Mouse (Mus musculus): ENCODE measurements at regions not wholly inside any gene's neighbourhood (a gene's known extent, or its start where the extent isn't known, plus 50 kb on each side); places are given as distances from the start of the nearest gene placed in this dataset.

GRCm38 (mm10) chr3:29812480-29813240, 730.8 kb downstream of the Egfem1 start:
- Histone ChIP-seq H3K36me3 (no peaks in the 10 kb centered on the region), H3K9ac (replicated peaks) (no peak overlapping the region), H3K27me3 (no peaks in the 10 kb centered on the region), H3K9me3 (no peaks in the 10 kb centered on the region), H3K4me2 (replicated peaks) (peak overlapping the region; percentile 33), H3K4me1 (replicated peaks) (no peaks in the 10 kb centered on the region), H3K27ac (no peak overlapping the region), H3K4me3 (replicated peaks) (peak overlapping the region; percentile 14; the same call in 1 of the 2 replicates)
- peak; percentile 77 for ATAC-seq
- WGBS = 42% methylated on average over 14 of the region's 14 CpGs

GRCm38 (mm10) chr3:29806046-29806445, 724.2 kb downstream of the Egfem1 start:
- WGBS = 87% methylated on average over 2 of the region's 2 CpGs

GRCm38 (mm10) chr3:29803456-29803855, 721.6 kb downstream of the Egfem1 start:
- no peak overlapping the region for H3K9ac ChIP-seq (replicated peaks)
- no peak overlapping the region for H3K27ac ChIP-seq
- no peak for ATAC-seq
- no peaks in the 10 kb centered on the region for H3K27me3 ChIP-seq
- no peaks in the 10 kb centered on the region for H3K9me3 ChIP-seq
- no peak overlapping the region for H3K4me2 ChIP-seq (replicated peaks)
- no peaks in the 10 kb centered on the region for H3K36me3 ChIP-seq
- no peak overlapping the region for H3K4me3 ChIP-seq (replicated peaks)
- peaks cover 4% of the 10 kb centered on the region; the same call in 1 of the 2 replicates for H3K4me1 ChIP-seq (replicated peaks)
- 47% methylated on average over 5 of the region's 5 CpGs for WGBS

More at GRCm38 (mm10) chr3:29806046-29806445, 724.2 kb downstream of the Egfem1 start:
- no peaks in the 10 kb centered on the region for H3K36me3 ChIP-seq
- H3K4me3 ChIP-seq (replicated peaks) = no peak overlapping the region
- H3K27ac ChIP-seq = no peak overlapping the region
- H3K4me1 ChIP-seq (replicated peaks) = peaks cover 3% of the 10 kb centered on the region; the same call in 1 of the 2 replicates
- no peak overlapping the region for H3K4me2 ChIP-seq (replicated peaks)
- no peak overlapping the region for H3K9ac ChIP-seq (replicated peaks)
- ATAC-seq = no peak
- no peaks in the 10 kb centered on the region for H3K9me3 ChIP-seq
- H3K27me3 ChIP-seq = no peaks in the 10 kb centered on the region

GRCm38 (mm10) chr3:29801081-29801480, 719.3 kb downstream of the Egfem1 start:
- Histone ChIP-seq H3K9me3 (no peaks in the 10 kb centered on the region), H3K4me3 (replicated peaks) (no peak overlapping the region), H3K27me3 (no peaks in the 10 kb centered on the region), H3K27ac (no peak overlapping the region), H3K36me3 (no peaks in the 10 kb centered on the region), H3K4me2 (replicated peaks) (no peak overlapping the region), H3K9ac (replicated peaks) (no peak overlapping the region), H3K4me1 (replicated peaks) (peaks cover 4% of the 10 kb centered on the region; the same call in 1 of the 2 replicates)
- WGBS = 51% methylated on average over 3 of the region's 3 CpGs
- peak; percentile 53; the same call in 1 of the 2 replicates for ATAC-seq

GRCm38 (mm10) chr3:29774365-29774764, 692.5 kb downstream of the Egfem1 start:
- H3K27me3 ChIP-seq = no peaks in the 10 kb centered on the region
- no peak overlapping the region for H3K4me2 ChIP-seq (replicated peaks)
- no peaks in the 10 kb centered on the region for H3K4me1 ChIP-seq (replicated peaks)
- no peaks in the 10 kb centered on the region for H3K36me3 ChIP-seq
- H3K4me3 ChIP-seq (replicated peaks) = no peak overlapping the region
- H3K9me3 ChIP-seq = no peaks in the 10 kb centered on the region
- H3K27ac ChIP-seq = no peak overlapping the region
- 74% methylated on average over 3 of the region's 3 CpGs for WGBS
- ATAC-seq = no peak
- H3K9ac ChIP-seq (replicated peaks) = no peak overlapping the region

GRCm38 (mm10) chr3:29771194-29771593, 689.4 kb downstream of the Egfem1 start:
- no peaks in the 10 kb centered on the region for H3K4me1 ChIP-seq (replicated peaks)
- no peak overlapping the region for H3K4me3 ChIP-seq (replicated peaks)
- ATAC-seq = no peak
- H3K27ac ChIP-seq = no peak overlapping the region
- no peak overlapping the region for H3K4me2 ChIP-seq (replicated peaks)
- H3K9ac ChIP-seq (replicated peaks) = no peak overlapping the region
- H3K36me3 ChIP-seq = no peaks in the 10 kb centered on the region
- H3K9me3 ChIP-seq = no peaks in the 10 kb centered on the region
- no peaks in the 10 kb centered on the region for H3K27me3 ChIP-seq
- 81% methylated on average over 1 of the region's 1 CpGs for WGBS

- WGBS = 68% methylated on average over 5 of the region's 5 CpGs
Observed at GRCm38 (mm10) chr3:29768592-29768991, 686.8 kb downstream of the Egfem1 start.

GRCm38 (mm10) chr3:29764021-29764420, 682.2 kb downstream of the Egfem1 start:
- Histone ChIP-seq H3K9me3 (no peaks in the 10 kb centered on the region), H3K4me3 (replicated peaks) (no peak overlapping the region), H3K4me1 (replicated peaks) (no peaks in the 10 kb centered on the region), H3K4me2 (replicated peaks) (no peak overlapping the region), H3K36me3 (no peaks in the 10 kb centered on the region), H3K9ac (replicated peaks) (no peak overlapping the region), H3K27me3 (no peaks in the 10 kb centered on the region), H3K27ac (no peak overlapping the region)
- no peak for ATAC-seq
- 98% methylated on average over 3 of the region's 3 CpGs for WGBS

More at GRCm38 (mm10) chr3:29768592-29768991, 686.8 kb downstream of the Egfem1 start:
- H3K4me2 ChIP-seq (replicated peaks) = no peak overlapping the region
- no peak for ATAC-seq
- H3K27me3 ChIP-seq = no peaks in the 10 kb centered on the region
- no peaks in the 10 kb centered on the region for H3K4me1 ChIP-seq (replicated peaks)
- H3K36me3 ChIP-seq = no peaks in the 10 kb centered on the region
- no peak overlapping the region for H3K4me3 ChIP-seq (replicated peaks)
- no peak overlapping the region for H3K27ac ChIP-seq
- H3K9ac ChIP-seq (replicated peaks) = no peak overlapping the region
- H3K9me3 ChIP-seq = no peaks in the 10 kb centered on the region

- Histone ChIP-seq H3K4me1 (replicated peaks) (no peaks in the 10 kb centered on the region), H3K36me3 (no peaks in the 10 kb centered on the region), H3K4me2 (replicated peaks) (no peak overlapping the region), H3K27ac (no peak overlapping the region), H3K9ac (replicated peaks) (no peak overlapping the region), H3K4me3 (replicated peaks) (no peak overlapping the region), H3K27me3 (no peaks in the 10 kb centered on the region), H3K9me3 (no peaks in the 10 kb centered on the region)
- ATAC-seq = no peak
- 82% methylated on average over 8 of the region's 8 CpGs for WGBS
Observed at GRCm38 (mm10) chr3:29757821-29758494, 676.1 kb downstream of the Egfem1 start.

Data from midbrain, embryonic 13.5 days (tissue).